Mouse (Mus musculus): ENCODE results near the gene Zfp637. TPM values are rescaled to one million over a fixed set of nuclear protein-coding genes. Genes with fewer than 3 reads are reported as not detected.

Zfp637 gene
- polyA plus RNA-seq (2016; fragmentation: Nextera tagmentation; extraction: Ambion mirVana): 133 and 140 TPM in 2 replicates

DNA sequence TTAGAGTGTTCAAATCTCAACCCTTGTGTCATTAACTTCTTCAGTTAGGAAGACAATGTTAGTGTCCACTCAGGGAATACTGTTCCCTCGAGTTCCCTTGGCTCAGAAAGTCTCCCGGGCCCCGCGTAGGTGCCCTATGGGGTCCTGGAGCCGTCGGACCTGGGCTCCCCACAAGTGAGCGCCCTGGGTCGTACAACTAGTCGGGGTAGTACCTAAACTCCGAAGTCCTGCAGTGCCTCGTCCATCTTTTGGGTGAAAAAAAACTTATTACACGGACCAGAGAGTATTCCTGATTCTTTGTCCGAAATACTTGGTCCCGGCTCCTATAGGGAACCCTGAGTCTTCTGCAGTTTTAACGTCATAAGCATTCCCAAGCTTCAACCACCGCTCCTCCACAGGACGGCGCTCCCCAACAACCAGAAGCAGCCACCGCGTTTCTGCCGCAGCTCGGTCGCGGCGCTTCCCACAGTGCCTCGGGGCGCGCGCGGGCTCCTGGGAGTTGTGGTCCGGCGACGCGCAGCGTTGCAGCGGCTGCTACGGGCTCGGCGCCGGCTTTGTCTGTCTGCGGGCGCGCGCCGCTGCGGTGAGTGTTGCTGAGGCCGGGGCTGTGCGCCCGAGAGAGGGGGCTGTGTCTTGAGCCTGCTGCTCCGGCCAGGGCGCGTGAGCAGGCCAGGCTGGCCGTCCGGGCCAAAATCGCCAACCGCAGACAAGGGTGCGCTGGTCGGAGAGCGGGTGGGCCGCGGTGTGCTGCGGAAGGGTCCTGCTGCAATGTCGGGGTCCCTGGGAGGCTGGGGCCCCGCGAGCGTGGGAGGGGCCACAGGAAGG lies at the start of gene Zfp637:
Gene Zfp637, plus strand, starts transcription at position 495 of the 825 bp plus-strand sequence.
- Histone ChIP-seq H3K4me3 (peak within 1 kb of the TSS; percentile 80), H3K4me2 (replicated peaks) (peak within 1 kb of the TSS; percentile 70), H3K9ac (peak within 1 kb of the TSS; percentile 96), H3K27ac (peak within 1 kb of the TSS; percentile 96), H3K9me3 (replicated peaks) (no peaks in the 10 kb centered on the region), H3K36me3 (peaks cover 28% of the 10 kb centered on the region), H3K4me1 (peaks cover 6% of the 10 kb centered on the region), H3K27me3 (no peaks in the 10 kb centered on the region)
- peak; percentile 97 for ATAC-seq (ENCODE audit: low FRiP score)
- WGBS: under 1% methylated on average over 66 of the region's 66 CpGs

DNA sequence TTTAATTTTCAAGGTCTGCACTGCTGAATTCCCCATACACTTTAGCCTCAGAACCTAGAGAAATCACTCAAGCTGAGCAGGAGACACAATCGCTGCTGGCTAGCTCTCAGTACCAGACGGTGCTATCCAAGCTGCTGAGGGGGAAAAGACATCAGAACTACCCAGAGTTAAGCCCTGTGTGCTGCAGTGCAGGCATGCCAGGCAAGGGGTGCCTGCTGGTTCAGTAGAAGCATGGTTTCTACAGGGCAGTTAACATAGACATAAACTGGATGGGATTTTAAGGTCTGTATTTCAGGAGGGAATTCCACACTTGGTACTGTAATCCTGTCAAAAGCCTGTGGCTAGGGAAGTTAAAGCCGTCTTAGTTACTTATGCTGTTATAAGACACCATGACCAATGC lies 45.7 kb upstream of the Zfp637 start:
- 0 out of 2 replicates have a peak, but pooled peaks cover 5% of the 10 kb centered on the region for H3K9me3 ChIP-seq (replicated peaks)
- WGBS: 97% methylated on average over 3 of the region's 3 CpGs
- H3K27me3 ChIP-seq: no peaks in the 10 kb centered on the region
- no peak overlapping the region for H3K9ac ChIP-seq
- H3K4me2 ChIP-seq (replicated peaks): no peak overlapping the region
- H3K4me3 ChIP-seq: no peak overlapping the region
- H3K36me3 ChIP-seq: no peaks in the 10 kb centered on the region
- H3K4me1 ChIP-seq: 0 out of 2 replicates have a peak, but pooled peaks cover 3% of the 10 kb centered on the region
- ATAC-seq (ENCODE audit: low FRiP score): no peak
- no peak overlapping the region for H3K27ac ChIP-seq

DNA sequence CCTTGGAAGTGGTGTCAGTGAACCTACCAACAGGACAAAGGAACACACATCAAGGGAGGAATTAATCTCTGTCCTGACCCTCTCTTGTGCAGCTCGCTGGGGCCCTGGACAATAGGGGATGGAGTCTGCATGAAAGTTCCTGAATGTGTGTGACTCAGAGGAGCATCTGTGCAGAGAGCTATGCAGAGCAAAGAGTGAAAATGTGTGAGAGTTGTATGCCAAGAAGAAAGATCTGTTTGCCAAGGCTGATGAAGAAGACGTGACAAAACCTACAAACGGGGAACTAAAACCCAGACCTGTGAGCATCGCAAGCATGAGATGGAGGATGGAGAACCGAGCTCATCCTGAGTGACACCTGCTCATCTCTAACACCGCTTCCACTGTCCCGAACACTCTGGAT lies 40.2 kb upstream of the Zfp637 start:
- WGBS: 83% methylated on average over 7 of the region's 7 CpGs
- H3K4me3 ChIP-seq: no peak overlapping the region
- ATAC-seq (ENCODE audit: low FRiP score): no peak

DNA sequence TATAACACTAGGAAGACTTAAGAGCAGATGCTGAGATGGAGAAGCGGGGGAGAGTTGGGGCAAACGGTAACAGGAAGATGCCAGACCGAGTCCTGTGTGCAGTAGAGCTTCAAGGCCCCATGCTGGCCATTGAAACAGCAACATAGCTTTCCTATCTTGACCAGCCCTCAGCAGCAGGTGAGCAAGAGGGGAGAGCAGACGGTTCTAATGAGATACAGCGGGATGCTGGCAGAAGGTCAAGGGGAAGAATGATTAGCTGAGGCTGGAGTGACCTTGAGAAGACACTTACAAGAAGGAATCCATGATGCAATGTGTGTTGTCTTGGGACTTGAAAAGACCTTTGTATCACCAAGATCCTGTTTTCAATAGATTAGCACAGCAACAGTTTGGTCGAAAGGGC lies 39.2 kb upstream of the Zfp637 start:
- Histone ChIP-seq H3K36me3 (no peaks in the 10 kb centered on the region), H3K27ac (no peak overlapping the region), H3K27me3 (no peaks in the 10 kb centered on the region), H3K4me1 (0 out of 2 replicates have a peak, but pooled peaks cover 5% of the 10 kb centered on the region), H3K9me3 (replicated peaks) (no peaks in the 10 kb centered on the region), H3K9ac (no peak overlapping the region), H3K4me3 (no peak overlapping the region), H3K4me2 (replicated peaks) (no peak overlapping the region)
- no peak for ATAC-seq (ENCODE audit: low FRiP score)
- WGBS: 77% methylated on average over 6 of the region's 6 CpGs

More for the DNA sequence above, 40.2 kb upstream of the Zfp637 start:
- Histone ChIP-seq H3K4me2 (replicated peaks) (no peak overlapping the region), H3K9ac (no peak overlapping the region), H3K36me3 (no peaks in the 10 kb centered on the region), H3K27ac (no peak overlapping the region), H3K4me1 (0 out of 2 replicates have a peak, but pooled peaks cover 5% of the 10 kb centered on the region), H3K9me3 (replicated peaks) (0 out of 2 replicates have a peak, but pooled peaks cover under 1% of the 10 kb centered on the region), H3K27me3 (no peaks in the 10 kb centered on the region)

DNA sequence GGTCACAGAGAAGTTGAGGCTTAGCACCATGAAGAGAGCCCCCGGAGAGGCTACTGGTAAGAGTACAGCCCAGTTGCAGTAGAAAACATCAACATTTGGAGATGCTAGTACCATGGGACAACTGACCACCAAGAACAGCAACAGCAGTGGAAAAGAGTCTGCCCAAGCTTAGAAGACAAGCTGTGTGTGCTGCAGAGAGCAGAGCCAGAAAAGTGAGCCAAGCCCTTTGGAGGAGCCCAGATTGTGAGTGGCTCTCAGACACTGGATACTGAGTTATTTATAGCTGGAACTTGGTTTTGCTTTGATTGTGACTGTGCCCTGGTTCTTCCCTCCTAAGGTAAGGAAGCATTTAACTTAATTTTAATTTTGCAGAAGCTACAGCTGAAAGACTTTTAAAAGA lies 33.2 kb upstream of the Zfp637 start:
- H3K27ac ChIP-seq: no peak overlapping the region
- H3K27me3 ChIP-seq: no peaks in the 10 kb centered on the region
- no peaks in the 10 kb centered on the region for H3K36me3 ChIP-seq
- no peaks in the 10 kb centered on the region for H3K4me1 ChIP-seq
- H3K9ac ChIP-seq: no peak overlapping the region
- ATAC-seq (ENCODE audit: low FRiP score): no peak
- H3K4me3 ChIP-seq: no peak overlapping the region
- no peaks in the 10 kb centered on the region for H3K9me3 ChIP-seq (replicated peaks)
- WGBS: 92% methylated on average over 1 of the region's 1 CpGs
- no peak overlapping the region for H3K4me2 ChIP-seq (replicated peaks)

DNA sequence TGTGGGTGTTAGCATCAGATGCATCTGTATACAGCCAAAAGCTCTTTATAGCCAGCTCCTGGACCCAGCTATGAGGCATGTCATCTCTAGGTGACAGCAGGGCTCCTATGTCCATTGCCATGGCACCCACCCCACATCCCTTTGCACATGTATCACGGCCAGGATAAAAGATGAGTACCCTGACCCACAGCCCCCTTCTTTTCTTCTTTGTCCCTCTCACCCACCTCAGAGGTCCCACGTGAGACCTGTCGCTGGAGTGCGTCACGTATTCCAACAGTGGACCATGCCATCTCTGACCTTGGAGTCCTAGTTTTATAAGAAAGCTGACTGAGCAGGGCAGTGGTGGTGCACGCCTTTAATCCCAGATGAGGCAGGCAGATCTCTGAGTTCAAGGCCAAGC lies 31.2 kb upstream of the Zfp637 start:
- H3K9ac ChIP-seq: no peak overlapping the region
- whole genome bisulfite sequencing: 93% methylated on average over 6 of the region's 6 CpGs
- ATAC-seq (ENCODE audit: low FRiP score): no peak
- no peaks in the 10 kb centered on the region for H3K9me3 ChIP-seq (replicated peaks)
- H3K4me1 ChIP-seq: no peaks in the 10 kb centered on the region
- no peak overlapping the region for H3K4me2 ChIP-seq (replicated peaks)
- H3K4me3 ChIP-seq: no peak overlapping the region
- H3K27me3 ChIP-seq: no peaks in the 10 kb centered on the region
- H3K27ac ChIP-seq: no peak overlapping the region
- no peaks in the 10 kb centered on the region for H3K36me3 ChIP-seq

DNA sequence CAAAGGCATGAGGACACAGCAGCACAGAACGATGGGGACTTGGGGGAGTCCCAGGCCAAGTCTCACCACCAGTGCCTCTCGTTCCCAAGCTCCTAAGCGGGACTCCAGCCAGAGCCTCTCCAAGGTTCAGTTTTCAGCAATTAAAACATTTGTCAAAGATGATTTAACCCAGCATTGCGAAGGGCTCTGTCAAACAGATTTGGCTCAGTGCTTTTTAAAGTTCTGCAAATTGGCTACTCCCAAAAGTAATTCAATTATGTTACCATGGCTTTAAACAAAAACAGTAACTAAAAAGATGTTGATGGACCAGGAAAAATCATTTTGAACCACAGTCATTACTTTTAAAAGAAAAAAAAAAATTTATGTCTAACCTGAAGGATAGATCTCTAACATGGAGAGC lies 30.3 kb upstream of the Zfp637 start:
- no peaks in the 10 kb centered on the region for H3K4me1 ChIP-seq
- H3K4me2 ChIP-seq (replicated peaks): no peak overlapping the region
- no peaks in the 10 kb centered on the region for H3K9me3 ChIP-seq (replicated peaks)
- H3K36me3 ChIP-seq: no peaks in the 10 kb centered on the region
- H3K27me3 ChIP-seq: no peaks in the 10 kb centered on the region
- H3K27ac ChIP-seq: no peak overlapping the region
- no peak overlapping the region for H3K4me3 ChIP-seq
- no peak overlapping the region for H3K9ac ChIP-seq
- WGBS: 82% methylated on average over 4 of the region's 4 CpGs
- ATAC-seq (ENCODE audit: low FRiP score): no peak

DNA sequence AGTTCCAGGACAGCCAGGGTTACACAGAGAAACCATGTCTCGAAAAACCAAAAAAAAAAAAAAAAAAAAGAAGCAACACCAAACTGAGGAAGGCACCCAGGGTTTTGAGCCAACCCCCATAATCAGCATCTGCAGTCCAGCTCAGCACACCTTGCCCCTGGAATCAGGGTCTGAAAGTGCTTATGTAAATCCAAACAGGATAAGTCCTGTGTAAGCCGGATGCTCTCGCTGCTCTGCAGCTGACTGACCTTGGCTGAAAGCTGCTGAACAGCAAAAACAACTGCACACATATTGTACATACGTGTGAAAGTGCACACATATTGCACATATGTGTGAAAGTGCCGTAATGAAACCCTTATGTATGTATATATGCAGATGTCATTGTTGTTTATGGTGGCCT lies 29.7 kb upstream of the Zfp637 start:
- no peak overlapping the region for H3K9ac ChIP-seq
- H3K36me3 ChIP-seq: no peaks in the 10 kb centered on the region
- WGBS: 82% methylated on average over 5 of the region's 5 CpGs
- H3K27ac ChIP-seq: no peak overlapping the region
- H3K4me3 ChIP-seq: no peak overlapping the region
- no peaks in the 10 kb centered on the region for H3K4me1 ChIP-seq
- no peak overlapping the region for H3K4me2 ChIP-seq (replicated peaks)
- H3K27me3 ChIP-seq: no peaks in the 10 kb centered on the region
- ATAC-seq (ENCODE audit: low FRiP score): no peak
- no peaks in the 10 kb centered on the region for H3K9me3 ChIP-seq (replicated peaks)

DNA sequence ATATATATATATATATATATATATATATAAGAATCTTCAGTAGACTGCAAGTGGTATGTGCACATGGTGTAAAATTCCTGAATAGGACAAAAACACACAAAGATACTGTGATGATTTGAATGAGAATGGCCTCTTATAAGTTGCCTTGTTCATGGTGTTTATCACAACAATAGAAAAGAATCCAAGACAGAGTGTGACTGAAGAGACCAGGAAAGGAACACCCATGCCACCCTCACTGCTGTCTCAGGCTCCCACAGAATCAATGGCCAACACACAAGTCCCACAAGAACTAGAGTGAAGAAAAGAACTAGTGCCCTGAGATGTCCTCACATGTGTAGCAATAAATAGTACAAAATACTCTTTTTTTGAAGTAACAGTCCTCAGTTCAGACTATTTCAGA lies 26.3 kb upstream of the Zfp637 start:
- Histone ChIP-seq H3K36me3 (no peaks in the 10 kb centered on the region), H3K27ac (no peak overlapping the region), H3K4me3 (no peak overlapping the region), H3K9me3 (replicated peaks) (no peaks in the 10 kb centered on the region), H3K4me2 (replicated peaks) (no peak overlapping the region), H3K9ac (no peak overlapping the region), H3K27me3 (no peaks in the 10 kb centered on the region), H3K4me1 (no peaks in the 10 kb centered on the region)
- ATAC-seq (ENCODE audit: low FRiP score): no peak

DNA sequence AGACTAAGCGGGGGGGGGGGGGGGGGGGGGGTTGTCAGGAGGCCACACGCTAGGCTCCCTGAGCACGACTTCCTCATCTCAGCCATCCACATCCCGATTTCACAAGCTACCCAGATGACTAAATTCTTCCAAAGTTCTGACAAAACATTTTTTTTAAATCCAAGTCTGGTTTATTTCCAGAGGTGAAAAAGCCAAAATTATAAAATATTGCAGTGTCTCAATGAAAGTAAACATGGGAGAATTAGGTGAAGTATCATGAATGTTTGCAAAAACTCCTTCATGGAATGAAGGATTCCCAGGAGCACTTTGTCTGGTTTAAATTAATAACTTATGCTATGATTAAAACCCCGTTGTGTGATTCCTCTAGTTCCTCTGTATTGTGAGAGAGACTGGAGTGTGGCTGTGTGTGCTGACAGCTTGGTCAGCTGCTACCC lies 23.9 kb upstream of the Zfp637 start:
- H3K4me1 ChIP-seq: no peaks in the 10 kb centered on the region
- no peak for ATAC-seq (ENCODE audit: low FRiP score)
- H3K9me3 ChIP-seq (replicated peaks): no peaks in the 10 kb centered on the region
- no peak overlapping the region for H3K9ac ChIP-seq
- no peak overlapping the region for H3K4me2 ChIP-seq (replicated peaks)
- no peaks in the 10 kb centered on the region for H3K36me3 ChIP-seq
- no peak overlapping the region for H3K27ac ChIP-seq
- no peaks in the 10 kb centered on the region for H3K27me3 ChIP-seq
- no peak overlapping the region for H3K4me3 ChIP-seq
- 76% methylated on average over 4 of the region's 5 CpGs for WGBS

DNA sequence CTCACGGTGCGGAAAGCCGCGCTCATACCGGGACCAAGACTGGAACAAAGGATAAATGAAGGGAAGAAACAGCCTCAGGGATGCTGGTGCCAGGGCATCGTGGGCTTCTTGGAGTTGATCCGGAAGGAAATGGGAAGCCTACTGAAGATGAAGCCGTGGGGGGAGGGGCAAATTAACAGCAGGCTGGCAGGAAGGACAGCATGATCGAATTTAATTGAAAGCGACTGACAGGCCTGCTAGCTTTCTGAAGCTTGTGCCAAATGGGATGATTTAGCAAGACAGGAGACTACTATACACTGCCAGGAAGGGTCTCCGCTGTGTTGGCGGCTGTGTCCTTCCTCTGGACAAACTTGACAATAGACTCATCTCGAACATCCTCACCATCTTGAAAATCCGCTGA lies 20.7 kb upstream of the Zfp637 start:
- peaks cover 3% of the 10 kb centered on the region; the same call in 1 of the 2 replicates for H3K27me3 ChIP-seq
- no peaks in the 10 kb centered on the region for H3K9me3 ChIP-seq (replicated peaks)
- no peak overlapping the region for H3K27ac ChIP-seq
- no peaks in the 10 kb centered on the region for H3K4me1 ChIP-seq
- no peaks in the 10 kb centered on the region for H3K36me3 ChIP-seq
- no peak overlapping the region for H3K4me3 ChIP-seq
- no peak overlapping the region for H3K9ac ChIP-seq
- ATAC-seq (ENCODE audit: low FRiP score): no peak
- no peak overlapping the region for H3K4me2 ChIP-seq (replicated peaks)
- WGBS: 90% methylated on average over 14 of the region's 14 CpGs

DNA sequence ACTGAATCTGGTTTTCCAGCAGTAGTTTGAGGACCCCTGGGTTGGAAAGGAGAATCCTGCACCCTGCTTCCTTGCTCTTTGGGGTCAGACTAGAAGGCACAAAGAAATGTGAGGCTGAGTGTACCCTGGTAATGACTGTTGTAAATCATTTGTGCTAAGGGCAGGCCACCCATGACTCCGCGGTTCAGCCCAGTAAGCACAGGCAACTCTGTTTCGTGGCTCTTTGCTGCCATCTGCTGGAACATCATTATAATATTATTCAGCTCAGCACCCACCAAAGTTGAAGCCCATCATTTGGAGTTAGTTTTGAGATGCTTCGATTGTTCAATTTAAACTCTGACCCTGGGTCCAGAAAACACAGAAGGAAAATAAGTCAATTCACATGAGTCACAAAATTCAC lies 15.6 kb upstream of the Zfp637 start:
- no peak overlapping the region for H3K4me3 ChIP-seq
- no peaks in the 10 kb centered on the region for H3K36me3 ChIP-seq
- ATAC-seq (ENCODE audit: low FRiP score): peak; percentile 43; the same call in 1 of the 2 replicates
- no peaks in the 10 kb centered on the region for H3K9me3 ChIP-seq (replicated peaks)
- WGBS: 15% methylated on average over 4 of the region's 4 CpGs
- H3K27me3 ChIP-seq: peaks cover 14% of the 10 kb centered on the region
- no peak overlapping the region for H3K9ac ChIP-seq
- H3K27ac ChIP-seq: no peak overlapping the region
- no peaks in the 10 kb centered on the region for H3K4me1 ChIP-seq
- H3K4me2 ChIP-seq (replicated peaks): no peak overlapping the region

DNA sequence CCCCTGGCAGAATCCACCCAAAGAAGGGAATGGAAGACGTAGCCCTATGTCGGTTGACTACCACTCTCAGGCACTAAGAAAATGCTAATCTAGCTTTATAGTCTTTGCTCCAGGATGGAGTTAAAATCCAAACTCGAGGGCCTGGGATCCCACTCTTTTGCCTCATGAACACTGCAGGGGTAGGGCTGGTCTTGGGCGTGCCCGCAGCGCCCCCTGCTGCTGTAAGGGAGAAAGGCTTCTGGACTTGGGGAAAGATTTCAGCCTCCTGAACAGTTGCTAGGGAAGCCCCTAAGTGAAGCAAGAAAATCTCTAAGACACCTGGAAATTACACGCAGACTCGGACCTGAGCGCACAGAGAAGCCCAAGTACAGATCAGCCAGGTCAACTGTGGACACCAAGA lies 12.7 kb upstream of the Zfp637 start:
- no peaks in the 10 kb centered on the region for H3K36me3 ChIP-seq
- no peaks in the 10 kb centered on the region for H3K9me3 ChIP-seq (replicated peaks)
- no peak overlapping the region for H3K4me3 ChIP-seq
- no peak overlapping the region for H3K4me2 ChIP-seq (replicated peaks)
- no peak overlapping the region for H3K27ac ChIP-seq
- no peaks in the 10 kb centered on the region for H3K4me1 ChIP-seq
- WGBS: 21% methylated on average over 9 of the region's 9 CpGs
- H3K9ac ChIP-seq: no peak overlapping the region
- peaks cover 13% of the 10 kb centered on the region for H3K27me3 ChIP-seq
- ATAC-seq (ENCODE audit: low FRiP score): no peak
